Mouse (Mus musculus): Measurements from ENCODE around the gene Use1.
"Not testable (repeated sequence)": the region's sequence is repeated elsewhere in the genome, so short reads cannot be mapped to it uniquely, and the experiment has no call there.

Use1 gene

GRCm38 (mm10) chr8:71366771-71367528 lies at the start of gene Use1:
Gene Use1, plus strand, starts transcription at chr8:71366848.
- peak; percentile 69 for ATAC-seq (ENCODE audit: insufficient number of reproducible peaks, low FRiP score, low TSS enrichment)

GRCm38 (mm10) chr8:71318610-71319009 lies 48.0 kb upstream of the Use1 start:
- not testable (repeated sequence) for ATAC-seq (ENCODE audit: insufficient number of reproducible peaks, low FRiP score, low TSS enrichment)

GRCm38 (mm10) chr8:71319760-71320159 lies 46.9 kb upstream of the Use1 start:
- not testable (repeated sequence) for ATAC-seq (ENCODE audit: insufficient number of reproducible peaks, low FRiP score, low TSS enrichment)

GRCm38 (mm10) chr8:71322939-71323338 lies 43.7 kb upstream of the Use1 start:
- no peak for ATAC-seq (ENCODE audit: insufficient number of reproducible peaks, low FRiP score, low TSS enrichment)

GRCm38 (mm10) chr8:71324848-71325247 lies 41.8 kb upstream of the Use1 start:
- ATAC-seq (ENCODE audit: insufficient number of reproducible peaks, low FRiP score, low TSS enrichment), result no peak

- ATAC-seq (ENCODE audit: insufficient number of reproducible peaks, low FRiP score, low TSS enrichment), result not testable (repeated sequence)
These were observed 28.8 kb upstream of the Use1 start for GRCm38 (mm10) chr8:71337834-71338233.

- ATAC-seq (ENCODE audit: insufficient number of reproducible peaks, low FRiP score, low TSS enrichment), result no peak
These were observed 26.0 kb upstream of the Use1 start for GRCm38 (mm10) chr8:71340625-71341024.

GRCm38 (mm10) chr8:71346581-71346980 lies 20.1 kb upstream of the Use1 start:
- ATAC-seq (ENCODE audit: insufficient number of reproducible peaks, low FRiP score, low TSS enrichment), result no peak

- ATAC-seq (ENCODE audit: insufficient number of reproducible peaks, low FRiP score, low TSS enrichment), result no peak
These were observed 15.5 kb upstream of the Use1 start for GRCm38 (mm10) chr8:71351117-71351516.

- ATAC-seq (ENCODE audit: insufficient number of reproducible peaks, low FRiP score, low TSS enrichment), result no peak
These were observed 15.1 kb upstream of the Use1 start for GRCm38 (mm10) chr8:71351520-71351919.

- ATAC-seq (ENCODE audit: insufficient number of reproducible peaks, low FRiP score, low TSS enrichment), result no peak
These were observed 8.6 kb upstream of the Use1 start for GRCm38 (mm10) chr8:71358026-71358425.

GRCm38 (mm10) chr8:71367529-71368176 lies 1.0 kb downstream of the Use1 start:
- ATAC-seq (ENCODE audit: insufficient number of reproducible peaks, low FRiP score, low TSS enrichment), result no peak

- no peak for ATAC-seq (ENCODE audit: insufficient number of reproducible peaks, low FRiP score, low TSS enrichment)
These were observed 1.7 kb downstream of the Use1 start for GRCm38 (mm10) chr8:71368366-71368765.

- no peak for ATAC-seq (ENCODE audit: insufficient number of reproducible peaks, low FRiP score, low TSS enrichment)
These were observed 2.5 kb downstream of the Use1 start for GRCm38 (mm10) chr8:71369040-71369718.

GRCm38 (mm10) chr8:71370711-71371235 lies 4.1 kb downstream of the Use1 start:
- no peak for ATAC-seq (ENCODE audit: insufficient number of reproducible peaks, low FRiP score, low TSS enrichment)

GRCm38 (mm10) chr8:71371236-71371848 lies 4.7 kb downstream of the Use1 start, which contains the start of gene Ocel1:
Gene Ocel1, plus strand, starts transcription at chr8:71371298.
- peak; percentile 78 for ATAC-seq (ENCODE audit: insufficient number of reproducible peaks, low FRiP score, low TSS enrichment)

GRCm38 (mm10) chr8:71372427-71372826 lies 5.8 kb downstream of the Use1 start:
- ATAC-seq (ENCODE audit: insufficient number of reproducible peaks, low FRiP score, low TSS enrichment), result no peak

- no peak for ATAC-seq (ENCODE audit: insufficient number of reproducible peaks, low FRiP score, low TSS enrichment)
These were observed 6.4 kb downstream of the Use1 start for GRCm38 (mm10) chr8:71373000-71373399.

GRCm38 (mm10) chr8:71374616-71375206 lies 8.1 kb downstream of the Use1 start:
- no peak for ATAC-seq (ENCODE audit: insufficient number of reproducible peaks, low FRiP score, low TSS enrichment)

All from cerebellum, adult (tissue).